Mouse (Mus musculus) midbrain, postnatal 0 days (tissue): ENCODE data around the gene Fam81a. TPM values are rescaled to one million over a fixed set of nuclear protein-coding genes. Genes with fewer than 3 reads are reported as not detected.

ENCODE experiments used
- ATAC-seq: fragments of 200-750 bp; cut with Nextera tagmentation; 2 replicates; pipeline ENCODE4 v1.8.0; 2017; ENCODE audit warnings: moderate number of reproducible peaks, mild to moderate bottlenecking, moderate TSS enrichment, moderate library complexity; ENCODE audit not compliant: low FRiP score
- DNase-seq: peaks from one replicate; pipeline ENCODE4 v3.0.0-alpha.2; 2015; ENCODE audit warnings: low spot score
- H3K27ac ChIP-seq: fragments of 300-500 bp; sonication (generic); 2 replicates; pipeline ENCODE4 v1.5.1; 2014; ENCODE audit warnings: low read depth, mild to moderate bottlenecking, low read length, mixed read lengths
- H3K27me3 ChIP-seq: fragments of 300-500 bp; sonication (generic); 2 replicates; pipeline ENCODE4 v1.6.1; 2014; ENCODE audit warnings: low read length, control low read depth, mixed read lengths; ENCODE audit not compliant: insufficient read depth
- H3K36me3 ChIP-seq: fragments of 300-500 bp; sonication (generic); 2 replicates; pipeline ENCODE4 v1.6.1; 2014; ENCODE audit warnings: low read length, control low read depth, mixed read lengths; ENCODE audit not compliant: insufficient read depth
- H3K4me1 ChIP-seq: fragments of 300-500 bp; sonication (generic); 2 replicates; pipeline ENCODE4 v1.6.1; 2014; ENCODE audit warnings: mild to moderate bottlenecking, control low read depth, antibody characterized with exemption, low read length, mixed read lengths; ENCODE audit not compliant: insufficient read depth
- H3K4me2 ChIP-seq: fragments of 300-500 bp; sonication (generic); 2 replicates; pipeline ENCODE4 v1.6.1; 2014; ENCODE audit warnings: low read depth, mild to moderate bottlenecking, low read length, mixed read lengths; ENCODE audit not compliant: poor library complexity, severe bottlenecking
- H3K4me3 ChIP-seq: fragments of 300-500 bp; sonication (generic); 2 replicates; pipeline ENCODE4 v1.5.1; 2014; ENCODE audit warnings: low read depth, mild to moderate bottlenecking, low read length, moderate library complexity
- H3K9ac ChIP-seq: fragments of 300-500 bp; sonication (generic); replicated peaks from 2 replicates; pipeline ENCODE4 v1.6.1; 2014; ENCODE audit warnings: mild to moderate bottlenecking, low read length, moderate library complexity, mixed read lengths; ENCODE audit not compliant: poor library complexity, severe bottlenecking
- H3K9me3 ChIP-seq: fragments of 300-500 bp; sonication (generic); 2 replicates; pipeline ENCODE4 v1.6.1; 2016; ENCODE audit warnings: low read length, control low read depth
- CTCF ChIP-seq: IDR thresholded peaks from 2 replicates; pipeline ENCODE4 v1.5.1; 2016; ENCODE audit warnings: antibody characterized with exemption, mild to moderate bottlenecking
- WGBS: fragments of 180-500 bp; shearing (Covaris S2); extraction: QIAGEN DNeasy Blood & Tissue Kit; methylation state at CpG from one replicate; pipeline ENCODE4 v1.1.7; 2014; 5-methylcytosine and 5-hydroxymethylcytosine counted together
- polyA plus RNA-seq: library from polyadenylated mRNA; unstranded; fragments of >200 nt; fragmentation: Nextera tagmentation; extraction: Ambion mirVana; gene quantifications from 2 replicates; pipeline ENCODE4 v1.2.1, GENCODE M21; 2015
- total RNA-seq: library from RNA; depleted of rRNA; stranded (reverse); fragments of >200 nt; gene quantifications from 2 replicates; pipeline ENCODE4 v1.2.3, GENCODE M21; 2014; rRNA removed

Fam81a gene
- total and polyA plus RNA-seq, 2 experiments from 2014 or later: 10.7 to 11.8 TPM

GRCm38 (mm10) chr9:70042137-70042536 lies 100.2 kb downstream of the Fam81a start:
- no peaks in the 10 kb centered on the region for H3K36me3 ChIP-seq
- no peak overlapping the region for H3K27ac ChIP-seq
- H3K4me2 ChIP-seq: no peak overlapping the region
- H3K9ac ChIP-seq: no peak overlapping the region
- H3K4me1 ChIP-seq: no peaks in the 10 kb centered on the region
- H3K9me3 ChIP-seq: no peaks in the 10 kb centered on the region
- DNase-seq: no peak
- WGBS: 92% methylated on average over 4 of the region's 4 CpGs
- no peak for TF ChIP-seq CTCF
- H3K27me3 ChIP-seq: no peaks in the 10 kb centered on the region
- no peak for ATAC-seq
- H3K4me3 ChIP-seq: no peak overlapping the region

GRCm38 (mm10) chr9:70040570-70040969 lies 101.8 kb downstream of the Fam81a start:
- no peak for ATAC-seq
- H3K4me3 ChIP-seq: no peak overlapping the region

GRCm38 (mm10) chr9:70039597-70040385 lies 102.6 kb downstream of the Fam81a start:
- H3K4me2 ChIP-seq: no peak overlapping the region
- ATAC-seq: no peak
- TF ChIP-seq CTCF: no peak

More at GRCm38 (mm10) chr9:70040570-70040969, 101.8 kb downstream of the Fam81a start:
- Histone ChIP-seq H3K27me3 (no peaks in the 10 kb centered on the region), H3K4me2 (no peak overlapping the region), H3K9ac (no peak overlapping the region), H3K4me1 (no peaks in the 10 kb centered on the region), H3K27ac (no peak overlapping the region), H3K9me3 (no peaks in the 10 kb centered on the region), H3K36me3 (no peaks in the 10 kb centered on the region)
- DNase-seq: no peak
- no peak for TF ChIP-seq CTCF
- WGBS: 89% methylated on average over 11 of the region's 11 CpGs

More at GRCm38 (mm10) chr9:70039597-70040385, 102.6 kb downstream of the Fam81a start:
- Histone ChIP-seq H3K9ac (no peak overlapping the region), H3K36me3 (no peaks in the 10 kb centered on the region), H3K27ac (no peak overlapping the region), H3K4me1 (no peaks in the 10 kb centered on the region), H3K4me3 (no peak overlapping the region), H3K27me3 (no peaks in the 10 kb centered on the region), H3K9me3 (no peaks in the 10 kb centered on the region)
- DNase-seq: no peak
- WGBS: 86% methylated on average over 6 of the region's 6 CpGs

Other genes with a start within 250 kb of the Fam81a start
- gene Bnip2, start 153.1 kb downstream of the Fam81a start, total RNA-seq: 41.5 and 63.6 TPM in 2 replicates
- 45.9 and 48.0 TPM in 2 replicates for gene Bnip2, start 153.1 kb downstream of the Fam81a start, polyA plus RNA-seq
- 104 and 116 TPM in 2 replicates for gene Gtf2a2, start 130.0 kb downstream of the Fam81a start, total RNA-seq
- gene Gtf2a2, start 130.0 kb downstream of the Fam81a start, polyA plus RNA-seq: 213 and 236 TPM in 2 replicates
- 0.22 TPM in 1 of 2 replicates, not detected in the other for gene Gcnt3, start 104.5 kb downstream of the Fam81a start, total RNA-seq
- gene Gcnt3, start 104.5 kb downstream of the Fam81a start, polyA plus RNA-seq: 0.04 TPM in 1 of 2 replicates, not detected in the other
- gene Myo1e, start 64.8 kb upstream of the Fam81a start, total RNA-seq: 5.9 and 7.8 TPM in 2 replicates
- gene Myo1e, start 64.8 kb upstream of the Fam81a start, polyA plus RNA-seq: 3.0 TPM in 2 replicates